Mouse (Mus musculus): ENCODE measurements at regions not wholly inside any gene's neighbourhood (a gene's known extent, or its start where the extent isn't known, plus 50 kb on each side); places are given as distances from the start of the nearest gene placed in this dataset.

DNA sequence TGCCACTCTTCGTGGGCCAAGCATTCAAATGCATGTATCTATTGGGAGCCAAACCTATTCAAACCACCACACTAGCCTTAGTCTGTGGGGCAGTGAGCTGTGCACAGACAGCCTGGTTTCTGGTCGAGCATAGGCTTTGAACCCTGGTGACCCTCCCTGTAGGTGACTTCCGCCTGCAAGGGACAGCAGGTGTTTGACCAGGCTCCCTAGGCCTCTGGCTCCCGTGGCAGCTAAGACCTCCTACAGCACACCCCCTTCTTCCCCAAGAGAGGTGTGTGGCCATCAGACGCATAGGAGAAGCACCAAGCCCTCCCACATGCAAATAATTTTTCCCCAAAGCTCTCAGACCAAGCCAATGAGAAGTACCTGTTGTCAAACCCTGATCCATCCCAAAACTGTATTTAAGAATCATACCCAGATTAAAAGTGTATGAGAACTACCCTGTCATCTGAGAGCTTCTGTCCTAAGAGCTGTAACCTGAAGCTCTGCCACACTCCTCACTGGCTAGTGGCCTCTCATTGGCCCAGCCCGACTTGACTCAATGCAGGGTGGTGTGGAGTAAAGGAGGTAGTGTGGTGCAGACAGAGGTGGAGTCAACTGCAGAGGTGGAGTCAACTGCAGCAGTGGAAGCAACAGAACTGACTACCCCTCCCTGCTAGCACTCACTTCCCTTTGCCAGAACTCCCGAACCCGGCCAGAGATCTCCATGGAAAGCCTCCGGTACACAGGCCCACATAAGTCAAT is 82.5 kb upstream of the Usp38 start:
- H3K27me3 ChIP-seq (ENCODE audit: control insufficient read depth, insufficient read depth, low read length), result no peaks in the 10 kb centered on the region
- H3K27ac ChIP-seq (ENCODE audit: low read depth, low read length), result no peak overlapping the region
- H3K4me3 ChIP-seq (ENCODE audit: low read depth, low read length), result no peak overlapping the region
- H3K9me3 ChIP-seq (replicated peaks; ENCODE audit: control insufficient read depth, low read length), result no peaks in the 10 kb centered on the region
- H3K9ac ChIP-seq (ENCODE audit: low read depth, low read length), result no peak overlapping the region
- H3K4me2 ChIP-seq, result no peak overlapping the region
- no peaks in the 10 kb centered on the region for H3K4me1 ChIP-seq (ENCODE audit: control insufficient read depth, insufficient read depth, low read length)
- H3K36me3 ChIP-seq (ENCODE audit: control insufficient read depth, insufficient read depth, low read length), result no peaks in the 10 kb centered on the region
- WGBS (ENCODE audit: insufficient replicate concordance), result 39% methylated on average over 9 of the region's 9 CpGs
- ATAC-seq (replicated peaks; ENCODE audit: insufficient number of reproducible peaks, low FRiP score, low TSS enrichment), result 0 out of 2 replicates have a peak, but pooled peaks have one; percentile 14

DNA sequence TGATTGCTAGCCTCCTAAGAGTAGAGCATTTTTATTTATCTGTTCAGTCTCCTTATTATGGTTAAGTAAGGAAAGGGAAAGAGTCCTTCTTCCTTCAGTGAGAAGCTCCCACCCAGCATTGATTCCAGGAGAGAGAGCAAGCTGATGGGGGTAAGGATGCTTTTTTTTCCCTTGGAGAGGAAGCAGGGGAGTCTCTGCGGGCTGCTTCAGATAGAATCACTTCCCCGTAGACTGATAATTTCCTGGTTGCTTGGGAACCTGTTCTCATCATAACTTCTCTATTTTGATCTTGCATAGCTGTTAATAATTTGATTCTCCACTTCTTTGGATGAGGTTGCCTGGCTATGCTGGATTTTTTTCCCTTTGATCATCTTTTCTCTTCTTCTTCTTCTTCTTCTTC is 80.5 kb upstream of the Usp38 start:
- no peaks in the 10 kb centered on the region for H3K4me1 ChIP-seq (ENCODE audit: control insufficient read depth, insufficient read depth, low read length)
- H3K4me3 ChIP-seq (ENCODE audit: low read depth, low read length), result no peak overlapping the region
- no peak for ATAC-seq (replicated peaks; ENCODE audit: insufficient number of reproducible peaks, low FRiP score, low TSS enrichment)
- H3K9ac ChIP-seq (ENCODE audit: low read depth, low read length), result no peak overlapping the region
- no peaks in the 10 kb centered on the region for H3K9me3 ChIP-seq (replicated peaks; ENCODE audit: control insufficient read depth, low read length)
- H3K27me3 ChIP-seq (ENCODE audit: control insufficient read depth, insufficient read depth, low read length), result no peaks in the 10 kb centered on the region
- no peaks in the 10 kb centered on the region for H3K36me3 ChIP-seq (ENCODE audit: control insufficient read depth, insufficient read depth, low read length)
- WGBS (ENCODE audit: insufficient replicate concordance), result 68% methylated on average over 2 of the region's 2 CpGs
- H3K27ac ChIP-seq (ENCODE audit: low read depth, low read length), result no peak overlapping the region
- no peak overlapping the region for H3K4me2 ChIP-seq

DNA sequence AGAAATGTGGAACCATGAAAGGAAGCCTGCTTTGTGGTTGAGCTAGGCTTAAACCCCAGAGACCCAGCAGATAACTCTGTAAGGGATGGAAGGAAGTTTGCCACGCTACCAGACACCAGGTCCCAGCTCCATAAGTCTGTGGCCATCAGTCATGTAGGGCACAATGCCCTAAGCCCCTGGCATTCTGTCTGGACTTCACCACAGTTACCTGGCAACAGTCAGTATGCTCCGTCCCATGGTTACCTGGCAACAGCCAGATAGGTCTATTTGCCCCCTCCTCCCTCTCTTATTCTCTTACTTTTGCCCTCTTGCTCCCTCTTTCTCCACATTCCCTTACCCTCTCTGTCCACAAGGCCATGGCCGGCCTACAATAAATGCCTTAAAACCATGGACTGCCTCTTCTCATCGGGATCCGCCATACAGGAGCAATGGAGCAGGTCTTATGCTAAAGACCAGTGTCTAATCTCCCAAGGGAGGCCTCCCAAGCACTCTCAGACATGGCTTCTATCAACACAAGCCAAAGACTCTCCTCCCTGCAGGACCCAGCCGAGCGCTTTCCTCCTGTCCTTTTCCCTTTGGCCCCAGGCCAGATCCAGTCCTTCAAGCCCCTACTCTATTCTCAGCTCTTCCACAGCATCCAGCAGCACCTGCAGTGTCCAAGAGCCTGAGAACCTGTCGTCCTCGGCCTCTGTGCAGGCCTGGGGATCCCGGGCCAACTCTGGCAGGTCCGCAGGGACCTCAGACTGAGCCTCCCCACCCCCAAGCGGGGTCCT is 66.3 kb upstream of the Usp38 start:
- Histone ChIP-seq H3K27ac (ENCODE audit: low read depth, low read length) (no peak overlapping the region), H3K36me3 (ENCODE audit: control insufficient read depth, insufficient read depth, low read length) (no peaks in the 10 kb centered on the region), H3K4me2 (no peak overlapping the region), H3K27me3 (ENCODE audit: control insufficient read depth, insufficient read depth, low read length) (no peaks in the 10 kb centered on the region), H3K9ac (ENCODE audit: low read depth, low read length) (no peak overlapping the region), H3K4me3 (ENCODE audit: low read depth, low read length) (no peak overlapping the region), H3K4me1 (ENCODE audit: control insufficient read depth, insufficient read depth, low read length) (no peaks in the 10 kb centered on the region), H3K9me3 (replicated peaks; ENCODE audit: control insufficient read depth, low read length) (no peaks in the 10 kb centered on the region)
- 0 out of 2 replicates have a peak, but pooled peaks have one; percentile 10 for ATAC-seq (replicated peaks; ENCODE audit: insufficient number of reproducible peaks, low FRiP score, low TSS enrichment)
- WGBS (ENCODE audit: insufficient replicate concordance), result 67% methylated on average over 12 of the region's 12 CpGs

DNA sequence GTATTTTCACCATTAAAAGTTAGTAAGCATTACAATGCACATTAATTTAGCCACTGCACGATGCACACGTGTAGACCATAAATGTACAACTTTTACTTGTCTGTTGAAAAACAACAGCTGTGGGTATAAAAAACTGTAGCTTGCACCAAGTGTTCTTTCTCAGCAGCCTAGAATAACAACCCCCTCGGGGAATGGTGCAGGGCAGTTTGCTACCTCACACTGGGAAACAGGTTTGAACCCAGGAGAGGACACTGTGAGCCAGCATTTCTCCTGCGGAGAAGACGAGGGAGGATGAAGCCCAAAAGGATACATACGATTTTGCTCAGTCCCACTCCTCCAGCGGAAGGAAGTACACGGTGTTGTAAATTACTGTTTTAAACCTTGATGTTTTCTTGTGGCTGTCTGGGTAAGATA is 65.2 kb upstream of the Usp38 start:
- Histone ChIP-seq H3K9me3 (replicated peaks; ENCODE audit: control insufficient read depth, low read length) (no peaks in the 10 kb centered on the region), H3K4me3 (ENCODE audit: low read depth, low read length) (no peak overlapping the region), H3K4me1 (ENCODE audit: control insufficient read depth, insufficient read depth, low read length) (no peaks in the 10 kb centered on the region), H3K36me3 (ENCODE audit: control insufficient read depth, insufficient read depth, low read length) (no peaks in the 10 kb centered on the region), H3K27ac (ENCODE audit: low read depth, low read length) (no peak overlapping the region), H3K9ac (ENCODE audit: low read depth, low read length) (no peak overlapping the region), H3K27me3 (ENCODE audit: control insufficient read depth, insufficient read depth, low read length) (no peaks in the 10 kb centered on the region), H3K4me2 (no peak overlapping the region)
- no peak for ATAC-seq (replicated peaks; ENCODE audit: insufficient number of reproducible peaks, low FRiP score, low TSS enrichment)
- 79% methylated on average over 8 of the region's 8 CpGs for WGBS (ENCODE audit: insufficient replicate concordance)

DNA sequence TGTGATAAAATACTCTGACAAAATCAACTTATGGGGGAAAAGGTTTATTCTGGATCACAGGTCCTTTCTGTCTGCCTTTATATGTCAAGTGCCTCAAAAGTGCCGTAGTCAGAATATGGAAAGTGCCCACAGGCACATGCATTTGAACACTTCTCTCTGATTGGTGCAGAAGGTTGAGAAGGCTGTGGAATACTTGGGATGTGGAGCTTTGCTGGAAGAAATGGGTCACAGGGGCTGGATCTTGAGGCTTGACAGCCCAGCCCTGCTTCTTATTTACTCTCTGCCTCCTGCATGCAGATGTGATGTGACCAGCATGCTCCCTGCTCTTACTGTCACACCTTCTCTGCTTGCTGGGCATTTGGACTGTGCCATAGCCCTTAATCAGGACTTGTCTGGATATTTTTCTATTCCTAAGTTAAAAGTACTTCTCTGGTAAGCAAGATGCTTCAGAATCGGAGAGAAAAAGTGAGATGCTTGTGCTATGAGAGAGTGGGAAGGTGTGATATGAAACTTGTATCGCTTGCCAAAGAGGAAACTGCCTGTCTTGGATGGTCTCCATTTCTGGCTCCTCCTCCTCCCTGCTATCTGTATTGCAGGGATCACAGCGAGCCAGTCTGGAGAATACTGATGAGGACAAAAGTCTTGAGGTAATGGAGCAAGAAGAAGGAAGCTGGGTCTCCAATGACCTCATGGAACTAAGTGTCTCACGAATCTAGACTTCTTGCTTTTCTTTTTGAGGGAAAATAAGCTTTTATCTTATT is 54.5 kb upstream of the Usp38 start:
- H3K27me3 ChIP-seq (ENCODE audit: control insufficient read depth, insufficient read depth, low read length), result no peaks in the 10 kb centered on the region
- H3K4me3 ChIP-seq (ENCODE audit: low read depth, low read length), result no peak overlapping the region
- H3K9ac ChIP-seq (ENCODE audit: low read depth, low read length), result no peak overlapping the region
- H3K4me2 ChIP-seq, result no peak overlapping the region
- ATAC-seq (replicated peaks; ENCODE audit: insufficient number of reproducible peaks, low FRiP score, low TSS enrichment), result no peak
- no peaks in the 10 kb centered on the region for H3K36me3 ChIP-seq (ENCODE audit: control insufficient read depth, insufficient read depth, low read length)
- H3K27ac ChIP-seq (ENCODE audit: low read depth, low read length), result no peak overlapping the region
- no peaks in the 10 kb centered on the region for H3K9me3 ChIP-seq (replicated peaks; ENCODE audit: control insufficient read depth, low read length)
- H3K4me1 ChIP-seq (ENCODE audit: control insufficient read depth, insufficient read depth, low read length), result no peaks in the 10 kb centered on the region
- 56% methylated on average over 5 of the region's 5 CpGs for WGBS (ENCODE audit: insufficient replicate concordance)

DNA sequence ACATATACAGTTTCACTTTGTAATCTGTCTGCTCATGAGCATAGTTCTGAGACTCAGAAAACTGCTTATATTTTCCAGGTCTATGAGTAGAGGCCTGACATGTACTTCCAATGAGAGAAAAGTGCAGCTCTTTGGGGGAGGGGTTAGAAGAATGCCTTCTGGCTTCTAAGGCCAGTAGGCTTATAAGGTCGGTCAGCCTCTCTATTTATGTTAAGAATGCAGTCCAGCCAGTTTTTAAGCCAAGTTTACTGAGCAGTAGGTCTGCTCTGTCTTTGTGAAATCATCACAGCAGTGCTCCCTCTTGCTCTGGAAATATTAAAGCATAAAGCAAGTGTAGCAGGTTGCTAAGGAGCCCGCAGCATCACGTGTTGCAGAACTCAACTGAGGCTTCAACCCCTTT is 53.8 kb upstream of the Usp38 start:
- Histone ChIP-seq H3K9ac (ENCODE audit: low read depth, low read length) (no peak overlapping the region), H3K27me3 (ENCODE audit: control insufficient read depth, insufficient read depth, low read length) (no peaks in the 10 kb centered on the region), H3K4me3 (ENCODE audit: low read depth, low read length) (no peak overlapping the region), H3K36me3 (ENCODE audit: control insufficient read depth, insufficient read depth, low read length) (no peaks in the 10 kb centered on the region), H3K27ac (ENCODE audit: low read depth, low read length) (no peak overlapping the region), H3K4me2 (no peak overlapping the region), H3K4me1 (ENCODE audit: control insufficient read depth, insufficient read depth, low read length) (no peaks in the 10 kb centered on the region), H3K9me3 (replicated peaks; ENCODE audit: control insufficient read depth, low read length) (no peaks in the 10 kb centered on the region)
- 74% methylated on average over 3 of the region's 3 CpGs for WGBS (ENCODE audit: insufficient replicate concordance)
- ATAC-seq (replicated peaks; ENCODE audit: insufficient number of reproducible peaks, low FRiP score, low TSS enrichment), result no peak

DNA sequence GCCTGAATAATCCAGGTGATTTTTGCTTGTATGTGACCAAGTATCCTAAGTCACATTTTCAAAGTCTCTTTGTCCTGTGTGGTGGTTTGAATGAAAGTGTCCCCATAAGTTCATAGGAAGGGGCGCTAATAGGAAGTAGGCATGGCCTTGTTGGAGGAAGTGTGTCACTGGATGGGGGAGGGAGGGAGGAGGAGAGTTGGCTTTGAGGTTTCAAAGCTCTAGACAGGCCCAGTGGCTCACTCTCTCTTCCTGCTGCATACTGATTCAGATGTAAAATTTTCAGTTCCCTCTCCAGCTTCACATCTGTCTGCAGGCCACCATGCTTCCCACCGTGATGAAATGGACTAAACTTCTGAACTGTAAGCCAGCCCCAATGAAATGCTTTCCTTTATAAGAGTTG is 52.0 kb upstream of the Usp38 start:
- no peak for ATAC-seq (replicated peaks; ENCODE audit: insufficient number of reproducible peaks, low FRiP score, low TSS enrichment)
- no peak overlapping the region for H3K27ac ChIP-seq (ENCODE audit: low read depth, low read length)
- no peak overlapping the region for H3K9ac ChIP-seq (ENCODE audit: low read depth, low read length)
- 83% methylated on average over 2 of the region's 2 CpGs for WGBS (ENCODE audit: insufficient replicate concordance)
- no peak overlapping the region for H3K4me2 ChIP-seq
- H3K36me3 ChIP-seq (ENCODE audit: control insufficient read depth, insufficient read depth, low read length), result no peaks in the 10 kb centered on the region
- H3K9me3 ChIP-seq (replicated peaks; ENCODE audit: control insufficient read depth, low read length), result no peaks in the 10 kb centered on the region
- no peaks in the 10 kb centered on the region for H3K4me1 ChIP-seq (ENCODE audit: control insufficient read depth, insufficient read depth, low read length)
- no peak overlapping the region for H3K4me3 ChIP-seq (ENCODE audit: low read depth, low read length)
- no peaks in the 10 kb centered on the region for H3K27me3 ChIP-seq (ENCODE audit: control insufficient read depth, insufficient read depth, low read length)
